22 mouse cellular contexts compared by ENCODE assay signal in the genomic region with DNA sequence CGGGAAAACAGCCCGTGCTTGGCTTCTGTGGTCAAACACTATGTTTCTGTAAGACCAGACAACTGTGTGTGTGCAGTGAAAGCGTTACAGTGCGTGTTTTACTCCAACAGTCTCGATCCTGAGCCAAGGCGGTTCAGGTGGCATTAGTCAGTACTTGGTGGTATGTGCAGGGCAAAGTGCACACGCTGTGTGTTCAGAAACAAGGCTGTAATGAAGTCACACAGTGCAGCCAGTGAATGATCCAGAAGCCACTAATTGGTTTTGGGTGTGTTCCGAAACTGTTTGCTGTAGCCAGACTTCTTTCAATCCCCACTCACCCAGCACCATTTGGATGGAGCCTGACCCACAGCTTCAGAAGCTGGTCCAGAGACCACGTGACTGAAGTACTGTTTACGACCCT. TPM values are rescaled to one million over a fixed set of nuclear protein-coding genes. Genes with fewer than 3 reads are reported as not detected.
DNase-seq lines count a peak whose midpoint lies in the region; ATAC-seq and TF ChIP-seq lines count a peak whose summit lies in the region.
"Had no signal": no experiment of that assay in that cellular context is flagged by ENCODE, and none has a peak within 500 bp of the region (broad histone marks: within the 10 kb centered on the region; RNA-seq: fewer than 3 reads in every experiment).

No protein-coding gene starts in this region.

- H3K27ac ChIP-seq in forebrain, embryonic 13.5 days: no peak overlapping the region
- no peak overlapping the region for H3K27ac ChIP-seq in forebrain, embryonic 10.5 days
- peak overlapping the region; percentile 61 for H3K27ac ChIP-seq in heart, postnatal 0 days (ENCODE audit: low read depth)
- H3K27ac ChIP-seq in intestine, embryonic 15.5 days: no peak overlapping the region
- H3K27ac ChIP-seq: forebrain, embryonic 15.5 days; heart, embryonic 10.5 days; kidney, embryonic 15.5 days; limb, embryonic 15.5 days; midbrain, embryonic 10.5 days; neural tube, embryonic 13.5 days had no signal

- intact Hi-C loops in heart, postnatal 36 days (cut with DNase I): no loop called here

- H3K9ac ChIP-seq in forebrain, embryonic 13.5 days: no peak overlapping the region
- H3K9ac ChIP-seq in heart, postnatal 0 days (replicated peaks; ENCODE audit: low read depth, low read length): no peak overlapping the region
- H3K9ac ChIP-seq in intestine, embryonic 15.5 days: no peak overlapping the region
- H3K9ac ChIP-seq: forebrain, embryonic 15.5 days; kidney, embryonic 15.5 days; limb, embryonic 15.5 days; neural tube, embryonic 13.5 days had no signal

- H3K4me3 ChIP-seq in forebrain, embryonic 13.5 days: no peak overlapping the region
- no peak overlapping the region for H3K4me3 ChIP-seq in forebrain, embryonic 10.5 days
- H3K4me3 ChIP-seq in heart, postnatal 0 days (ENCODE audit: low read depth, low read length): no peak overlapping the region
- H3K4me3 ChIP-seq in intestine, embryonic 15.5 days (replicated peaks): no peak overlapping the region
- H3K4me3 ChIP-seq: forebrain, embryonic 15.5 days; heart, embryonic 10.5 days; kidney, embryonic 15.5 days; limb, embryonic 15.5 days; midbrain, embryonic 10.5 days; myocyte; neural tube, embryonic 13.5 days had no signal

- no peaks in the 10 kb centered on the region for H3K9me3 ChIP-seq in forebrain, embryonic 13.5 days (replicated peaks)
- no peaks in the 10 kb centered on the region for H3K9me3 ChIP-seq in forebrain, embryonic 10.5 days
- no peaks in the 10 kb centered on the region for H3K9me3 ChIP-seq in heart, postnatal 0 days (replicated peaks; ENCODE audit: control insufficient read depth, low read length)
- H3K9me3 ChIP-seq in intestine, embryonic 15.5 days: no peaks in the 10 kb centered on the region
- H3K9me3 ChIP-seq: forebrain, embryonic 15.5 days; heart, embryonic 10.5 days; kidney, embryonic 15.5 days; limb, embryonic 15.5 days; midbrain, embryonic 10.5 days; neural tube, embryonic 13.5 days had no signal

- 84% methylated on average over 10 of the region's 10 CpGs for WGBS in forebrain, embryonic 13.5 days
- 90% methylated on average over 10 of the region's 10 CpGs for WGBS in forebrain, embryonic 10.5 days
- 81% methylated on average over 10 of the region's 10 CpGs for WGBS in heart, postnatal 0 days
- WGBS in intestine, embryonic 15.5 days: 77% methylated on average over 10 of the region's 10 CpGs

- no peak for TF ChIP-seq EP300 in heart, postnatal 0 days (IDR thresholded peaks at IDR 0.05; ENCODE audit: low read depth)

- no peaks in the 10 kb centered on the region for H3K27me3 ChIP-seq in forebrain, embryonic 13.5 days
- no peaks in the 10 kb centered on the region for H3K27me3 ChIP-seq in forebrain, embryonic 10.5 days (ENCODE audit: poor library complexity, severe bottlenecking)
- H3K27me3 ChIP-seq in heart, postnatal 0 days (ENCODE audit: control insufficient read depth, insufficient read depth, low read length): no peaks in the 10 kb centered on the region
- H3K27me3 ChIP-seq in intestine, embryonic 15.5 days (replicated peaks): no peaks in the 10 kb centered on the region
- H3K27me3 ChIP-seq: forebrain, embryonic 15.5 days; kidney, embryonic 15.5 days; limb, embryonic 15.5 days; neural tube, embryonic 13.5 days had no signal

- ATAC-seq in forebrain, embryonic 13.5 days: peak; percentile 30; the same call in 1 of the 2 replicates
- ATAC-seq in heart, postnatal 0 days (ENCODE audit: insufficient read depth, low read depth): no peak
- ATAC-seq in intestine, embryonic 15.5 days: peak; percentile 50
- ATAC-seq: forebrain, embryonic 15.5 days; midbrain, embryonic 16.5 days had no signal

- no peak for DNase-seq in forebrain, embryonic 10.5 days (ENCODE audit: extremely low spot score, low spot score)
- no peak for DNase-seq in heart, postnatal 0 days (ENCODE audit: low spot score)
- DNase-seq in heart, postnatal 36 days: no peak
- peak; percentile 79 for DNase-seq in Muller cell, postnatal 12 days (ENCODE audit: inconsistent ontology term)
- DNase-seq in urinary bladder, postnatal 4 days (ENCODE audit: low spot score in 2 of 2): no peak
- DNase-seq in spleen, adult 18-20 months: no peak
- DNase-seq: adrenal gland, postnatal 14 days; cerebellum, adult 9-10 months; kidney, postnatal 4 days; lung, adult 18-20 months; lung, postnatal 10 days; thymus, postnatal 14 days had no signal

- no peaks in the 10 kb centered on the region for H3K4me1 ChIP-seq in forebrain, embryonic 13.5 days
- peaks cover 9% of the 10 kb centered on the region; the same call in 1 of the 2 replicates for H3K4me1 ChIP-seq in forebrain, embryonic 10.5 days
- H3K4me1 ChIP-seq in heart, postnatal 0 days (ENCODE audit: control insufficient read depth, insufficient read depth): peaks cover 24% of the 10 kb centered on the region
- no peaks in the 10 kb centered on the region; the same call in 1 of the 2 replicates for H3K4me1 ChIP-seq in intestine, embryonic 15.5 days (replicated peaks)

- no peak overlapping the region for H3K4me2 ChIP-seq in forebrain, embryonic 13.5 days
- no peak overlapping the region for H3K4me2 ChIP-seq in heart, postnatal 0 days (ENCODE audit: low read depth, low read length)
- no peak overlapping the region for H3K4me2 ChIP-seq in intestine, embryonic 15.5 days (replicated peaks)
- H3K4me2 ChIP-seq: forebrain, embryonic 15.5 days; kidney, embryonic 15.5 days; limb, embryonic 15.5 days; neural tube, embryonic 13.5 days had no signal

- peaks cover 8% of the 10 kb centered on the region; the same call in 1 of the 2 replicates for H3K36me3 ChIP-seq in forebrain, embryonic 13.5 days (ENCODE audit: poor library complexity, severe bottlenecking)
- peaks cover 30% of the 10 kb centered on the region for H3K36me3 ChIP-seq in forebrain, embryonic 10.5 days (replicated peaks)
- peaks cover 38% of the 10 kb centered on the region for H3K36me3 ChIP-seq in heart, postnatal 0 days (replicated peaks; ENCODE audit: control insufficient read depth, insufficient read depth, low read length)
- H3K36me3 ChIP-seq in intestine, embryonic 15.5 days: peaks cover 13% of the 10 kb centered on the region; the same call in 1 of the 2 replicates
- H3K36me3 ChIP-seq: forebrain, embryonic 15.5 days had no signal

- no peak for TF ChIP-seq CTCF in heart, postnatal 0 days (IDR thresholded peaks at IDR 0.05; ENCODE audit: low read depth)

RNA-seq across cellular contexts. Expression of a gene that starts 9.6 kb away (rescaled TPM):
- 28.0 and 29.7 TPM in 2 replicates for polyA plus RNA-seq in forebrain, embryonic 13.5 days (2015; fragmentation: Nextera tagmentation; extraction: Ambion mirVana)
- 34.6 and 36.3 TPM in 2 replicates for polyA plus RNA-seq in forebrain, embryonic 10.5 days (2016; fragmentation: Nextera tagmentation; extraction: Ambion mirVana)
- 62.4 and 72.3 TPM in 2 replicates for total RNA-seq in heart, postnatal 0 days (2014; rRNA removed; ENCODE audit: low replicate concordance)
- polyA plus RNA-seq in heart, postnatal 0 days (2015; fragmentation: Nextera tagmentation; extraction: Ambion mirVana): 63.2 and 65.6 TPM in 2 replicates
- total RNA-seq in heart, postnatal 36 days (2021): 10 to 100 TPM; 70.5 to 81.7 TPM
- polyA plus RNA-seq in intestine, embryonic 15.5 days (2015; fragmentation: Nextera tagmentation; extraction: Ambion mirVana): 37.1 and 42.7 TPM in 2 replicates
